Mouse (Mus musculus) layer of hippocampus, postnatal 36 days (tissue): ENCODE measurements at regions not wholly inside any gene's neighbourhood (a gene's known extent, or its start where the extent isn't known, plus 50 kb on each side); places are given as distances from the start of the nearest gene placed in this dataset.

Source experiments
- DNase-seq, 2 experiments: peaks; one replicate each; pipeline ENCODE4 v3.0.0; 2022

GRCm38 (mm10) chr14:105841888-105842287 is 54.7 kb downstream of the Spry2 start:
- DNase-seq: no peak

GRCm38 (mm10) chr14:105837533-105837932 is 59.1 kb downstream of the Spry2 start:
- DNase-seq: no peak

- DNase-seq: no peak
Measured at GRCm38 (mm10) chr14:105830701-105831100, 65.9 kb downstream of the Spry2 start.

DNA sequence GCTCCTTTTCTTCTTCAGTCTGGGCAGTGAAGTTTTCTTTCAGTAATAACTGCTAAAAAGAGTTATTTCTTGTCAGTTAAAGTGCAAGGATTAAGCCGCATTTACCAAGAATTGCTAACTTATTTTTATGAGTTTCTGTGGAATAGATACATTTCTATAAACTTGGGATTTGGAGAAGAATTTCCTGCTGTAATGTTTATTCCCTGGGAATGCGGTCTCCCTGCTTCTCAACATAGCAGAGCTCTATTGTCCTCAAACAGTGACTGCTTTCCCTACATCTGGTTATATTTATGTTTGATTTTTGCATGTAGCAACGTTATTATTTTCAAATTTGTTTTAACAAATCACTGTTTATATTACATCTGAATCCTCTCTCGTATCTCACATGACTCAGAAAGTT is 66.3 kb downstream of the Spry2 start:
- DNase-seq: no peak

GRCm38 (mm10) chr14:105823129-105823528 is 73.5 kb downstream of the Spry2 start:
- no peak for DNase-seq

DNA sequence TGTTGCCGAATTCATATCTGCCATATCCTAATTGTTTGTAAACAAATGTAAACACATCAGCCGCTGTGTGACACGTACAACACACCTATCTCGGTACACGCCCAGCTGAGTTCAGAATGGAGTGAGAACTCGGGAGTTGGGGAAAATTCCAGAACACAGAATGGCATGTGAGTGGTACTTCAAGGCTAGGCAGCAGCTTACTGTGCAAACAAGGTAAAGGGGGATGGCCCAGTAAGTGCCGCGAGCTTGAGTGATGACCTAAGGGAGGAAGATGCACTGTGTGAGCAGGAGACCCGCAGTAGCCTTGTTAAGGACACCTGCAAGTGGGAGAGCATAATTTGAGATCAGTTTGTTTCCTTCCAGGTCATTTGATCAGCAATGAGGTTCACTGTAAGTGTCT is 74.0 kb downstream of the Spry2 start:
- DNase-seq: no peak

DNA sequence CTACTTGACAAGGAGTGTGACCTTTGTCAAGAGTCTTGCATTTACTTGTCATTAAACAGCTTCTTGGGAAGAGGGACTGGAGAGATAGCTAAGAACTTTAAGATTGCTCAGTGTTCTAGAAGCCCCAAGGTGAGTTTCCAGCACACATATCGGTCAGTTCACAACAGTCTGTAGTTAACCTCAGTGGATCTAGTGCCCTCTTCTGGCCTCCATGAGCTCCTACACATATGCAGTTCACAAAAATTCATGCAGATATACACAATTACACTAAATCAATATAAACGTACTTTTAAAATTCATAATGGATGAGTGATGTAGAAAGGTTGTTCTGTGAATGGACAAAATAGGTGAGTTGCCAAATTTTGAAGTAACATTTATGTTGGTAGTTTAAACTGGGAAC is 77.1 kb downstream of the Spry2 start:
- DNase-seq: no peak

DNA sequence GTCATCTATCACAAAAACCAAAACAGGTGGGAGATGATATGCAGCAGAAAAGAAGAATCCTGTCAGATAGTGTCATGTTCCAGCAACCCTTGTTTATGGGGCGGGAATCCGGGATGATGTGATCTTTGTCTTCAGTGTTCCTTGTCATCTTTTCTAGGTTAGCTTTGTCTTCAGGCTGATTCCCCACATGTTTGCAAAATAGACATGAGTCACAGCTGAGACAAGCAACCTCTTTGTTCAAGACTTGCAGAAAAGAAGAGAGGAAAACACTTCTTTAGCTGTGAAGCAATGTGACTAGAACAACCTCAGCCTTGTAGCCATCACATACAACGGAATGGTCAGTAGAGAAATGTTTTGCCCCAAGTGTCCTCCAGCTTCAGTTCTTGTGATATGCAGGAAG is 77.8 kb downstream of the Spry2 start:
- no peak for DNase-seq

GRCm38 (mm10) chr14:105817481-105817880 is 79.1 kb downstream of the Spry2 start:
- DNase-seq: no peak

- DNase-seq: no peak
Measured at GRCm38 (mm10) chr14:105815827-105816226, 80.8 kb downstream of the Spry2 start.

DNA sequence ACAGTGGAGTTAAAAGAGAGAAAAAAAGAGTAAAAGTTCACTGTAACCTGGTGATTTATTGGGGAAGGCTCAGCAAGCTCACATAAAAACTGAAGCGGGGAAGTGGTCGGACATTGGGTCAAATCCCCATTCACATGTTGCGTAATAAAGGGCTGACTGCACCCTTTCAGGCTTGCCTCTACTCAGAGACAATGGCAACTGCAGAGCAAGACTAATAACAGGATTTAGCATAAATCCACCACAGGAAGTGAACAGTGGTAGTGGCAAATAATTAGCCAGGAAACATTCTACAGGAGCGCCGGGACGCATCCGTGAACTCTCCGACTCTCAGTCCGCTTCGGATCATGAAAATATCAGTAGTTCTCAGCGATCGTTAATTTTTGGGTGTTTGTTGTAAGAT is 81.3 kb downstream of the Spry2 start:
- no peak for DNase-seq

- DNase-seq: no peak
Measured at GRCm38 (mm10) chr14:105813661-105814060, 83.0 kb downstream of the Spry2 start.

DNA sequence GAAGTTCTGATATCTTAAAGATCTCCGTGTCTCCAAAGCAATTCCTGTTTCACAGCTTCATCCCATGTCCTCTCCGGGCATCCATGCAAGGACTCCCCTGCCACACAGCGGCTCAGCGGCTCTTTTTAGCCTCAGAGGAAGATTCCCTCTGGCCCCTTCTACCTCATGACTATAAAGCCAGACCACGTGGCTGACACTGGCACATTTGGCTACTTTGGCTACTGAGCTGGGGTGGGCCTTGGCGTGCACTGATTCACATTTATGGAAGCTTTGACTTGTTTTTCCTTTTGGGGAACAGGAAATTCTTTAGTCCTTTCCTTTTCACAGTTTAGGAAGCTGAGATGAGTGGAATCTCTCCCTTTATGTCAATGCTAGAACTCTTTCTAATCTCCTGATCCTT is 83.5 kb downstream of the Spry2 start:
- DNase-seq: no peak

GRCm38 (mm10) chr14:105805762-105806161 is 90.9 kb downstream of the Spry2 start:
- no peak for DNase-seq

DNA sequence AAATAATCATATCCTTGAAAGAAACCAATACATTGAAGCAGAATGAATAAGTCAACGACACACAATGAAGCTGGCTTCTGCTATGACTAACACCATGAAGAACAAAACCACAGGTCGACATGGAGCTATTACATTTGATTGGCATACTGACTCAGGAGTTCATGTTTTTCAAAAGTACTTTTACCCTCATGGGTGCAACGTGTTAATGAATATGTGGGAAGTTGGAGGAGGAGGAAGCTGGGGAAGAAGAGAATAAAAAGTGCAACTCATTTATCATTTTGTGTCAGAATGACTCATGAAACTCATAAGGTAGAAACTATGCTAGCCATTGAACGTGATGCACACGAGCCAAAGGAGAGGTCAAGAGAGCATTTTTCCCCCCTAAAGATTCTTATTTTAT is 91.3 kb downstream of the Spry2 start:
- no peak for DNase-seq

- DNase-seq: no peak
Measured at GRCm38 (mm10) chr14:105804761-105805160, 91.9 kb downstream of the Spry2 start.

GRCm38 (mm10) chr14:105803281-105803680 is 93.3 kb downstream of the Spry2 start:
- DNase-seq: no peak

DNA sequence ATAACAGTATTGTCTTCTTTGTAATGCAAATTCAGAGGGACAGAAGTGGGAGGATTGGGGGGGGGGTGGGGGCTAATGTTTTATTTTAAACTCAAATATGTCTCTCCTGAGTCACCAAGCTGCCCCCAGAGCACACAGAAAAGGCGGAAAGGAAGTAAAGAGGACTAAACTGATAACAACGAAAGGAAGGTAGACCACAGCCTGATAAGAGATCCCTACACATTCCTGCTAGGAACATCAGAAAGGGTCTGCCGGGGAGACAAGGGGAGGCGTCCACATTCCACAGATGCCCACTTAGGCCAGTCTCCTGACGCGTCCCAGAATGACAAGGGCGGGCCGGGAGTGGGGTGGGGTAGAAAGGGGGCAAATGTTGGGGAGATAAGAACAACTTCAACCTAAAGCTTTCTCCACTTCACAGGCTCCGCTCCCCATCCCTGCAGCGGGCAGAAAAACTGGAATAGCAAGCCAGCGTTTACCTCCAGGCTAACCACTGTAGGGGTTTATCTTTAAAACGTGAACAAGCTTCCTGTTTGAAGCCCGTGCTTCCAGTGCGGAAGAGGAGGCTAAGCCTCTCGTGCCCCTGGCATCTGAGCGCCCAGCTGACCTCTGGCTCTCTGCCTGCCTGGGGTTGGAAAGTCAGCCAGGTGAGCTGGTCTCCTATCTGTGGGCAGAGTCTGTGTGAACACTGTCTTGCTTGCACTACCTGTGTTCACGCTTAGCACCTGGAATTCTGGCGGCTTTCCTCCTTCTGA is 93.9 kb downstream of the Spry2 start:
- no peak for DNase-seq

DNA sequence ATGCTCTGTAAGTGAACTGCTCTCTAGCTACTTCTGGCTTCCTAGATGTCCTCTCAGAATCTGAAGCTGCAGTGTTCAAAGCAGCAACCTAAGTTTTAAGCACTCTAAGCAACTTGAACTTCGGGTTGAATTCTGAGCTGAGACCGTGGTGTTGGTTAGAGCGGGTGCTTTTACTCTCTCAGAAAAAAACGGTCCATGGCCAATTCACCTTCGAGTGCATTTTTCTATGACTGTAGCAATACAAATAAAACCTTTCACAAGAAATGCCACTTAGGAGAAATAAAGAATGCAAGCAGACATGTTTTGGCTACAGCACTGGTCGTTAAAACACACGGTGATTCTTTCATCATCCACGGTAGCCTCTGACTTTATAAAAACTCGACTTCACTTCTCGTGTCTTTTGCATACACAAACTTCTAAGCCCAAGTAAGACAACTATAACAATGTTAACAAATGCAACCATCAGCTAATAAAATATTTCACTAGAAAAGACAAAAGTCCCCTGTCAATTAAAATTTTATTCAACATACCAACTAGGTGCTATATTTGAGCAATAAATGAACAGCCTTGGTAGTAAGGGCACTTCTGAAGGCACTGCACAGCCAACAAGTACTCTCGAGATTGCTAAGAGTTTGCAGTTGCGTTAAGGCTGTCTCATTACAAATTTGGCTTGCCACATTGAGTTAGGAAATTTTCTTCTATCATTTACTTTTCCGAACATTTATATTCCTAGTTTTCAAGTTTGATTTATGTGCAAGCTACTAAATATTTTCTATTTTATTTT is 96.3 kb downstream of the Spry2 start:
- no peak for DNase-seq

GRCm38 (mm10) chr14:105799401-105799861 is 97.2 kb downstream of the Spry2 start:
- no peak for DNase-seq

GRCm38 (mm10) chr14:105793010-105793702 is 103.5 kb downstream of the Spry2 start:
- DNase-seq: no peak

DNA sequence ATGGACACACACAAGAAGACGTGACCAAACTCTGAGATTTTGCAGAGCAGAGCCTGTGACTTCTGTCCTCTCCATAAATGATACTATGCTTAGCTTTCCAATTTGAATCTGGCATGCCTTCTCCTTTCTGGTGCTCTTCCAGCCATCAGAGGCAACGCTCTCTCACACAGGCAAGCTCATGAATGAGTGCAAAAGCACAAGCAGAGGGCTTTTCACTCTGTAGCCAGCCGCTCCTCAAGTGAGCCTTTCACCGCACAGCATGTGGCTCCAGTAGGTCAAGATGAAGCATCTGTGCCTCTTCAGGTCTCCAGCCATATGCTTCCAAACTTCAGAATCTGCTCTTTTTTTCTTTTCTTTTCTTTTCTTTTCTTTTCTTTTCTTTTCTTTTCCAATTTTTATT is 106.2 kb downstream of the Spry2 start:
- no peak for DNase-seq

GRCm38 (mm10) chr14:105783428-105783827 is 113.2 kb downstream of the Spry2 start:
- DNase-seq: no peak
